Mouse (Mus musculus) brain, embryonic 14.5 days (tissue): ENCODE results near the gene Nccrp1.
"Not testable (repeated sequence)": the region's sequence is repeated elsewhere in the genome, so short reads cannot be mapped to it uniquely, and the experiment has no call there.

ENCODE experiments used
- CTCF ChIP-seq: fragments of 200-500 bp; IDR thresholded peaks from 2 replicates; pipeline ENCODE4 v1.5.1; 2012; ENCODE audit warnings: inconsistent platforms, mild to moderate bottlenecking, moderate library complexity, borderline replicate concordance; ENCODE audit not compliant: insufficient read depth, insufficient read length; ENCODE audit errors: extremely low read depth
- POLR2A ChIP-seq: fragments of 200-500 bp; IDR thresholded peaks from 2 replicates; pipeline ENCODE4 v1.6.1; 2012; ENCODE audit warnings: mild to moderate bottlenecking, inconsistent platforms, borderline replicate concordance; ENCODE audit not compliant: poor library complexity, insufficient read depth, insufficient read length, severe bottlenecking; ENCODE audit errors: extremely low read depth

DNA sequence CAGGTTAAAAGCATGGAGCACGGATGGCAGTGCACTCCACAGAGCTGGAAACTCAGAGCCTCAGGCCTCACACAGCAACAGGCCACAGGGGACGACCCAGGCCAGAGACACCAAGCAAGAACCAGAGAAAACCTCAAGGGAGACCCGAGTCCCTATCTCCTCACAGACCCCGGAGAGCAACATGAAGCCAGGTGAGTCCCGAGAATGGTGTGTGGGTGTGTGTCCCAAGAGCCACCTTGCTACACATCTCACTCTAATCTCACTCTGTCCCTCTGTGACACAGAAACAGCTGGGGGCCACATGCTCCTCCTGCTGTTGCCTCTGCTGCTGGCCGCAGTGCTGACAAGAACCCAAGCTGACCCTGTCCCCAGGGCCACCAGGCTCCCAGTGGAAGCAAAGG lies 24.5 kb downstream of the Nccrp1 start, which contains the start of gene Ifnl3:
- not testable (repeated sequence) for TF ChIP-seq CTCF, POLR2A
